Mouse (Mus musculus): ENCODE measurements around the gene Tom1l1. TPM values are rescaled to one million over a fixed set of nuclear protein-coding genes. Genes with fewer than 3 reads are reported as not detected.

Gene Tom1l1
- polyA plus RNA-seq, 1 experiment from 2014 or later: 32.5 TPM

- Histone ChIP-seq H3K4me3 (ENCODE audit: low read depth, low read length) (peak overlapping the region; percentile 63), H3K9me3 (ENCODE audit: low read length) (no peaks in the 10 kb centered on the region), H3K4me1 (ENCODE audit: insufficient read depth, low read depth, low read length) (no peaks in the 10 kb centered on the region), H3K27ac (ENCODE audit: low read length) (peak overlapping the region; percentile 43), H3K4me2 (replicated peaks; ENCODE audit: low read depth, low read length) (peak overlapping the region; percentile 83), H3K27me3 (replicated peaks; ENCODE audit: insufficient read depth, low read length) (no peaks in the 10 kb centered on the region), H3K9ac (replicated peaks; ENCODE audit: low read depth) (peak overlapping the region; percentile 51), H3K36me3 (ENCODE audit: insufficient read depth, low read length) (no peaks in the 10 kb centered on the region; the same call in 1 of the 2 replicates)
- peak; percentile 22 for DNase-seq (ENCODE audit: low spot score)
- TF ChIP-seq EP300 (IDR thresholded peaks at IDR 0.05) (no peak), CTCF (IDR thresholded peaks at IDR 0.05) (no peak)
- peak; percentile 45 for ATAC-seq
- 2% methylated on average over 16 of the region's 17 CpGs for WGBS
These were observed 1.1 kb downstream of the Tom1l1 start for GRCm38 (mm10) chr11:90687040-90687439.

- H3K9me3 ChIP-seq (ENCODE audit: low read length): no peaks in the 10 kb centered on the region
- H3K9ac ChIP-seq (replicated peaks; ENCODE audit: low read depth): peak overlapping the region; percentile 51
- no peaks in the 10 kb centered on the region for H3K4me1 ChIP-seq (ENCODE audit: insufficient read depth, low read depth, low read length)
- 63% methylated on average over 13 of the region's 13 CpGs for WGBS
- ATAC-seq (peak; percentile 23; the same call in 1 of the 2 replicates), DNase-seq (ENCODE audit: low spot score) (peak; percentile 67)
- no peaks in the 10 kb centered on the region; the same call in 1 of the 2 replicates for H3K36me3 ChIP-seq (ENCODE audit: insufficient read depth, low read length)
- peak overlapping the region; percentile 63 for H3K4me3 ChIP-seq (ENCODE audit: low read depth, low read length)
- H3K4me2 ChIP-seq (replicated peaks; ENCODE audit: low read depth, low read length): peak overlapping the region; percentile 83
- no peaks in the 10 kb centered on the region for H3K27me3 ChIP-seq (replicated peaks; ENCODE audit: insufficient read depth, low read length)
- peak overlapping the region; percentile 43; the same call in 1 of the 2 replicates for H3K27ac ChIP-seq (ENCODE audit: low read length)
- TF ChIP-seq EP300 (IDR thresholded peaks at IDR 0.05): no peak
- no peak for TF ChIP-seq CTCF (IDR thresholded peaks at IDR 0.05)
These were observed 1.7 kb downstream of the Tom1l1 start for GRCm38 (mm10) chr11:90686287-90687025.

GRCm38 (mm10) chr11:90685196-90685595, 3.0 kb downstream of the Tom1l1 start:
- H3K4me2 ChIP-seq (replicated peaks; ENCODE audit: low read depth, low read length): no peak overlapping the region
- H3K9ac ChIP-seq (replicated peaks; ENCODE audit: low read depth): no peak overlapping the region
- ATAC-seq: no peak
- no peaks in the 10 kb centered on the region for H3K27me3 ChIP-seq (replicated peaks; ENCODE audit: insufficient read depth, low read length)
- no peak for DNase-seq (ENCODE audit: low spot score)
- no peaks in the 10 kb centered on the region; the same call in 1 of the 2 replicates for H3K36me3 ChIP-seq (ENCODE audit: insufficient read depth, low read length)
- no peaks in the 10 kb centered on the region for H3K4me1 ChIP-seq (ENCODE audit: insufficient read depth, low read depth, low read length)
- TF ChIP-seq EP300 (IDR thresholded peaks at IDR 0.05) (no peak), CTCF (IDR thresholded peaks at IDR 0.05) (no peak)
- 78% methylated on average over 6 of the region's 6 CpGs for WGBS
- H3K9me3 ChIP-seq (ENCODE audit: low read length): no peaks in the 10 kb centered on the region
- H3K27ac ChIP-seq (ENCODE audit: low read length): no peak overlapping the region
- no peak overlapping the region for H3K4me3 ChIP-seq (ENCODE audit: low read depth, low read length)

DNA sequence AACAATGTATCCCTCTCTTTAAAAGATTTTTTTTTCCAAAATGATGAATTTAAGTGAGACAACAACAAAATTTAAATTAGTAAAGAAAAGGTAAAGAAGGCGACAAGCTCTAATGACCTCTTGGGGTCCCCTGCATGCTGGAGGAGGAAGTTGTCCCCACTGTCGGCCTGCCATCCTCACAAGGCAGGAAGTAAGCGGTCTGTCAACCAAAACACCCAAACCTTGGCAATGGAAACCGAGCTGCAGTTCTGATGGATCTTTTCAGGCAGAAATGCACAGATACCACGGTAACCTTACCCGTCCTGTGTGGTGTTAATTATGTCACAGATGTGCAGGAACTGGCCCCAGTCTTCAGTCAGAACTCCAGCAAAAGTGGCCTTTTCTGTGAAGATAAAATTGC, 3.4 kb downstream of the Tom1l1 start:
- Histone ChIP-seq H3K9ac (replicated peaks; ENCODE audit: low read depth) (no peak overlapping the region), H3K9me3 (ENCODE audit: low read length) (no peaks in the 10 kb centered on the region), H3K4me1 (ENCODE audit: insufficient read depth, low read depth, low read length) (no peaks in the 10 kb centered on the region), H3K36me3 (ENCODE audit: insufficient read depth, low read length) (no peaks in the 10 kb centered on the region; the same call in 1 of the 2 replicates), H3K4me2 (replicated peaks; ENCODE audit: low read depth, low read length) (no peak overlapping the region), H3K27ac (ENCODE audit: low read length) (no peak overlapping the region), H3K27me3 (replicated peaks; ENCODE audit: insufficient read depth, low read length) (no peaks in the 10 kb centered on the region), H3K4me3 (ENCODE audit: low read depth, low read length) (no peak overlapping the region)
- DNase-seq (ENCODE audit: low spot score) (no peak), ATAC-seq (no peak)
- no peak for TF ChIP-seq EP300 (IDR thresholded peaks at IDR 0.05)
- no peak for TF ChIP-seq CTCF (IDR thresholded peaks at IDR 0.05)
- WGBS: 58% methylated on average over 6 of the region's 6 CpGs

- TF ChIP-seq CTCF (IDR thresholded peaks at IDR 0.05) (no peak), EP300 (IDR thresholded peaks at IDR 0.05) (no peak)
- no peak for ATAC-seq
- no peak overlapping the region for H3K27ac ChIP-seq (ENCODE audit: low read length)
These were observed 7.0 kb downstream of the Tom1l1 start for GRCm38 (mm10) chr11:90681171-90681570.

DNA sequence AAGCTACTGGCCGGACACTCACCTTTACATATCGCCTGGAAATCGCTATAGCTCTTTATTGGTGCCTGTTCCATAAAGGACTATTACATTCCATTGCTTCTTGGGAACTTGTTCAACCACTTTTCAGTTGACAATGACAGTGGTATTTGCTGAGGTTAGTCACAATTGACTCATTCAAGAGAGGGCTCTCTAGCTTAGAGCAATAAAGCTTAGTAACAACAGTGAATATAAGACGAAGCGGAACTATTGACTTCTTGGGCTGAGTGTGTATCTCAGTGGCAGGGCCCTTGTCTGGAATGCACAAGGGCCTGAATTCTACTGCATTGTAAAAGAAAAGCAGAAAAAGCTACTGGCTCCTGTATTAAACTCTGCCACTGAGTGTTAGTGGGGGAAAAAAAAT, 9.6 kb downstream of the Tom1l1 start:
- H3K4me2 ChIP-seq (replicated peaks; ENCODE audit: low read depth, low read length): no peak overlapping the region
- H3K36me3 ChIP-seq (ENCODE audit: insufficient read depth, low read length): no peaks in the 10 kb centered on the region; the same call in 1 of the 2 replicates
- H3K9me3 ChIP-seq (ENCODE audit: low read length): no peaks in the 10 kb centered on the region
- DNase-seq (ENCODE audit: low spot score) (peak; percentile 74), ATAC-seq (peak; percentile 90)
- H3K4me3 ChIP-seq (ENCODE audit: low read depth, low read length): no peak overlapping the region
- no peak for TF ChIP-seq CTCF (IDR thresholded peaks at IDR 0.05)
- peak; percentile 75 for TF ChIP-seq EP300 (IDR thresholded peaks at IDR 0.05)
- no peaks in the 10 kb centered on the region for H3K27me3 ChIP-seq (replicated peaks; ENCODE audit: insufficient read depth, low read length)
- no peak overlapping the region for H3K27ac ChIP-seq (ENCODE audit: low read length)
- 59% methylated on average over 5 of the region's 5 CpGs for WGBS
- no peak overlapping the region for H3K9ac ChIP-seq (replicated peaks; ENCODE audit: low read depth)
- H3K4me1 ChIP-seq (ENCODE audit: insufficient read depth, low read depth, low read length): no peaks in the 10 kb centered on the region

More at GRCm38 (mm10) chr11:90681171-90681570, 7.0 kb downstream of the Tom1l1 start:
- no peak overlapping the region for H3K9ac ChIP-seq (replicated peaks; ENCODE audit: low read depth)
- H3K36me3 ChIP-seq (ENCODE audit: insufficient read depth, low read length): no peaks in the 10 kb centered on the region; the same call in 1 of the 2 replicates
- H3K9me3 ChIP-seq (ENCODE audit: low read length): no peaks in the 10 kb centered on the region
- no peak for DNase-seq (ENCODE audit: low spot score)
- no peaks in the 10 kb centered on the region for H3K4me1 ChIP-seq (ENCODE audit: insufficient read depth, low read depth, low read length)
- no peak overlapping the region for H3K4me2 ChIP-seq (replicated peaks; ENCODE audit: low read depth, low read length)
- no peaks in the 10 kb centered on the region for H3K27me3 ChIP-seq (replicated peaks; ENCODE audit: insufficient read depth, low read length)
- no peak overlapping the region for H3K4me3 ChIP-seq (ENCODE audit: low read depth, low read length)
